Mouse (Mus musculus) embryonic facial prominence, embryonic 13.5 days (tissue): ENCODE results near the gene Map3k1. TPM values are rescaled to one million over a fixed set of nuclear protein-coding genes. Genes with fewer than 3 reads are reported as not detected.

ENCODE experiments used
- ATAC-seq: fragments of 200-750 bp; cut with Nextera tagmentation; 2 replicates; pipeline ENCODE4 v1.8.0; 2017; ENCODE audit warnings: low read depth; ENCODE audit not compliant: insufficient number of reproducible peaks, insufficient read depth, low FRiP score, low TSS enrichment
- H3K27ac ChIP-seq: fragments of 300-500 bp; sonication (generic); 2 replicates; pipeline ENCODE4 v1.5.1; 2015; ENCODE audit warnings: moderate library complexity, mild to moderate bottlenecking, inconsistent platforms
- H3K27me3 ChIP-seq: fragments of 300-500 bp; sonication (generic); 2 replicates; pipeline ENCODE4 v1.6.1; 2015; ENCODE audit warnings: mild to moderate bottlenecking, inconsistent platforms
- H3K36me3 ChIP-seq: fragments of 300-500 bp; sonication (generic); 2 replicates; pipeline ENCODE4 v1.6.1; 2015; ENCODE audit warnings: mild to moderate bottlenecking, inconsistent platforms
- H3K4me1 ChIP-seq: fragments of 300-500 bp; sonication (generic); 2 replicates; pipeline ENCODE4 v1.6.1; 2015; ENCODE audit warnings: inconsistent platforms
- H3K4me2 ChIP-seq: fragments of 300-500 bp; sonication (generic); 2 replicates; pipeline ENCODE4 v1.6.1; 2015; ENCODE audit warnings: moderate library complexity, mild to moderate bottlenecking, inconsistent platforms
- H3K4me3 ChIP-seq: fragments of 300-500 bp; sonication (generic); 2 replicates; pipeline ENCODE4 v1.5.1; 2015; ENCODE audit warnings: mild to moderate bottlenecking, inconsistent platforms
- H3K9ac ChIP-seq: fragments of 300-500 bp; sonication (generic); 2 replicates; pipeline ENCODE4 v1.6.1; 2015; ENCODE audit warnings: mild to moderate bottlenecking, inconsistent platforms
- H3K9me3 ChIP-seq: fragments of 300-500 bp; sonication (generic); 2 replicates; pipeline ENCODE4 v1.6.1; 2016; ENCODE audit warnings: inconsistent platforms
- WGBS: fragments of 180-500 bp; shearing (Covaris S2); methylation state at CpG from one replicate; pipeline ENCODE4 v1.1.7; 2015; ENCODE audit warnings: mixed read lengths; 5-methylcytosine and 5-hydroxymethylcytosine counted together
- polyA plus RNA-seq: library from polyadenylated mRNA; unstranded; fragments of >200 nt; fragmentation: Nextera tagmentation; extraction: Ambion mirVana; gene quantifications from 2 replicates; pipeline ENCODE4 v1.2.1, GENCODE M21; 2015

Map3k1 gene
- polyA plus RNA-seq, 1 experiment from 2014 or later, result 16.1 TPM

GRCm38 (mm10) chr13:111809466-111810228, 854 bp upstream of the Map3k1 start:
- peak; percentile 40 for ATAC-seq
- WGBS, result 1% methylated on average over 29 of the region's 29 CpGs

GRCm38 (mm10) chr13:111808387-111808636, 481 bp downstream of the Map3k1 start:
- peaks cover 38% of the 10 kb centered on the region for H3K4me1 ChIP-seq
- no peaks in the 10 kb centered on the region for H3K36me3 ChIP-seq
- peak overlapping the region; percentile 93 for H3K4me3 ChIP-seq
- peak overlapping the region; percentile 96 for H3K27ac ChIP-seq
- peak overlapping the region; percentile 92 for H3K9ac ChIP-seq
- peaks cover 5% of the 10 kb centered on the region for H3K27me3 ChIP-seq
- WGBS, result 2% methylated on average over 30 of the region's 38 CpGs
- peak; percentile 57 for ATAC-seq
- H3K4me2 ChIP-seq, result peak overlapping the region; percentile 90
- H3K9me3 ChIP-seq, result no peaks in the 10 kb centered on the region

More at GRCm38 (mm10) chr13:111809466-111810228, 854 bp upstream of the Map3k1 start:
- Histone ChIP-seq H3K4me3 (peak overlapping the region; percentile 93), H3K9ac (peak overlapping the region; percentile 82), H3K9me3 (no peaks in the 10 kb centered on the region), H3K27me3 (peaks cover 5% of the 10 kb centered on the region), H3K27ac (peak overlapping the region; percentile 66), H3K36me3 (no peaks in the 10 kb centered on the region), H3K4me1 (peaks cover 25% of the 10 kb centered on the region), H3K4me2 (peak overlapping the region; percentile 90)

- Histone ChIP-seq H3K4me1 (peaks cover 43% of the 10 kb centered on the region), H3K9ac (peak overlapping the region; percentile 92), H3K9me3 (no peaks in the 10 kb centered on the region), H3K27me3 (peaks cover 5% of the 10 kb centered on the region), H3K4me3 (peak overlapping the region; percentile 93), H3K4me2 (peak overlapping the region; percentile 90), H3K36me3 (no peaks in the 10 kb centered on the region), H3K27ac (peak overlapping the region; percentile 96)
- ATAC-seq, result peak; percentile 12; the same call in 1 of the 2 replicates
- under 1% methylated on average over 72 of the region's 79 CpGs for WGBS
These were observed 1.0 kb downstream of the Map3k1 start for GRCm38 (mm10) chr13:111807596-111808386.

GRCm38 (mm10) chr13:111807105-111807595, 1.6 kb downstream of the Map3k1 start:
- WGBS, result under 1% methylated on average over 11 of the region's 11 CpGs
- H3K9me3 ChIP-seq, result no peaks in the 10 kb centered on the region
- peaks cover 5% of the 10 kb centered on the region for H3K27me3 ChIP-seq
- ATAC-seq, result no peak
- peak overlapping the region; percentile 90 for H3K4me2 ChIP-seq
- peak overlapping the region; percentile 96 for H3K27ac ChIP-seq
- H3K9ac ChIP-seq, result peak overlapping the region; percentile 92
- peak overlapping the region; percentile 93 for H3K4me3 ChIP-seq
- H3K4me1 ChIP-seq, result peaks cover 50% of the 10 kb centered on the region
- H3K36me3 ChIP-seq, result no peaks in the 10 kb centered on the region

GRCm38 (mm10) chr13:111805738-111806722, 2.8 kb downstream of the Map3k1 start:
- no peak for ATAC-seq
- H3K27ac ChIP-seq, result 0 out of 2 replicates have a peak overlapping the region, but pooled peaks have one; percentile 3
- 53% methylated on average over 15 of the region's 15 CpGs for WGBS
- 0 out of 2 replicates have a peak overlapping the region, but pooled peaks have one; percentile 93 for H3K4me3 ChIP-seq
- no peaks in the 10 kb centered on the region for H3K9me3 ChIP-seq
- peaks cover 4% of the 10 kb centered on the region for H3K27me3 ChIP-seq
- H3K4me2 ChIP-seq, result peak overlapping the region; percentile 90; the same call in 1 of the 2 replicates
- peaks cover 61% of the 10 kb centered on the region for H3K4me1 ChIP-seq
- H3K9ac ChIP-seq, result no peak overlapping the region
- no peaks in the 10 kb centered on the region for H3K36me3 ChIP-seq

- H3K27ac ChIP-seq, result 0 out of 2 replicates have a peak overlapping the region, but pooled peaks have one; percentile 19
- H3K36me3 ChIP-seq, result no peaks in the 10 kb centered on the region
- ATAC-seq, result no peak
- no peak overlapping the region for H3K4me3 ChIP-seq
- peak overlapping the region; percentile 29; the same call in 1 of the 2 replicates for H3K4me2 ChIP-seq
- peaks cover 67% of the 10 kb centered on the region for H3K4me1 ChIP-seq
- no peaks in the 10 kb centered on the region for H3K9me3 ChIP-seq
- H3K27me3 ChIP-seq, result no peaks in the 10 kb centered on the region
- no peak overlapping the region for H3K9ac ChIP-seq
- 63% methylated on average over 10 of the region's 10 CpGs for WGBS
These were observed 3.7 kb downstream of the Map3k1 start for GRCm38 (mm10) chr13:111804951-111805673.

GRCm38 (mm10) chr13:111804189-111804588, 4.6 kb downstream of the Map3k1 start:
- ATAC-seq, result no peak
- Histone ChIP-seq H3K9me3 (no peaks in the 10 kb centered on the region), H3K4me2 (peak overlapping the region; percentile 36; the same call in 1 of the 2 replicates), H3K27ac (no peak overlapping the region), H3K4me1 (peaks cover 65% of the 10 kb centered on the region), H3K4me3 (no peak overlapping the region), H3K9ac (no peak overlapping the region), H3K36me3 (no peaks in the 10 kb centered on the region), H3K27me3 (no peaks in the 10 kb centered on the region)
- WGBS, result 65% methylated on average over 8 of the region's 8 CpGs

- H3K4me2 ChIP-seq, result peak overlapping the region; percentile 36
- no peaks in the 10 kb centered on the region for H3K27me3 ChIP-seq
- WGBS, result 28% methylated on average over 6 of the region's 6 CpGs
- peak overlapping the region; percentile 48; the same call in 1 of the 2 replicates for H3K27ac ChIP-seq
- no peaks in the 10 kb centered on the region for H3K9me3 ChIP-seq
- H3K36me3 ChIP-seq, result no peaks in the 10 kb centered on the region
- H3K4me3 ChIP-seq, result no peak overlapping the region
- peaks cover 71% of the 10 kb centered on the region for H3K4me1 ChIP-seq
- ATAC-seq, result no peak
- 0 out of 2 replicates have a peak overlapping the region, but pooled peaks have one; percentile 21 for H3K9ac ChIP-seq
These were observed 5.3 kb downstream of the Map3k1 start for GRCm38 (mm10) chr13:111803506-111803905.

GRCm38 (mm10) chr13:111802900-111803299, 5.9 kb downstream of the Map3k1 start:
- Histone ChIP-seq H3K4me2 (peak overlapping the region; percentile 36), H3K9me3 (no peaks in the 10 kb centered on the region), H3K27me3 (no peaks in the 10 kb centered on the region), H3K27ac (peak overlapping the region; percentile 48), H3K36me3 (no peaks in the 10 kb centered on the region), H3K4me1 (peaks cover 77% of the 10 kb centered on the region), H3K4me3 (no peak overlapping the region), H3K9ac (no peak overlapping the region)
- no peak for ATAC-seq
- WGBS, result 85% methylated on average over 11 of the region's 11 CpGs

GRCm38 (mm10) chr13:111802271-111802665, 6.5 kb downstream of the Map3k1 start:
- H3K4me3 ChIP-seq, result no peak overlapping the region
- H3K36me3 ChIP-seq, result no peaks in the 10 kb centered on the region
- no peak for ATAC-seq
- WGBS, result 76% methylated on average over 2 of the region's 2 CpGs
- 0 out of 2 replicates have a peak overlapping the region, but pooled peaks have one; percentile 5 for H3K4me2 ChIP-seq
- H3K4me1 ChIP-seq, result peaks cover 82% of the 10 kb centered on the region
- no peak overlapping the region for H3K9ac ChIP-seq
- H3K9me3 ChIP-seq, result no peaks in the 10 kb centered on the region
- H3K27me3 ChIP-seq, result no peaks in the 10 kb centered on the region
- no peak overlapping the region for H3K27ac ChIP-seq
